Comparison of ENCODE assay signal across 24 mouse cellular contexts in the genomic region with DNA sequence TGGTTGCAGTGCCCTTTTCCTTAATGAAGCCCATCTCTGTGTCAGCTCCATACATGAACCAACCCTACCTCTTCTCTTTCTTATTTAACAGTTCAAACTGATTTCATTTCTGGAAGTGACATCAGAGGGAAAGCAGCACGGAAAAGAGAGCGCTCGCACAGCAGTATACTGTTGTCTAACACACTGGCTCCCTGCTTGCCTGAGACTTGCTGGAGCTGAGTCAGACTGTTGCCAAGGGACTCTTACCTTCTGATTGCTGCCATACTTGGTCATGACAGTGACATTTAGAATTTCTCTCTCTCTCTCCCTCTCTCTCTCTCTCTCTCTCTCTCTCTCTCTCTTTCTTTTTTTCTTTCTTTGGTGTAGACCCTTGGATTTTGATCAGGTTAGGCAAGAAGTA.
"Had no signal": no experiment of that assay in that cellular context is flagged by ENCODE, and none has a peak within 500 bp of the region (broad histone marks: within the 10 kb centered on the region; RNA-seq: fewer than 3 reads in every experiment).

No protein-coding gene starts in this region.

- ATAC-seq: hindbrain, embryonic 16.5 days; inflammation-experienced regulatory T-cells, adult 6 months; intestine, embryonic 15.5 days; intestine, postnatal 0 days had no signal

- DNase-seq: gastrocnemius, adult 2 months; gastrocnemius, postnatal 10 days; gastrocnemius, postnatal 25 days; heart, adult 2 months; heart, postnatal 10 days; heart, postnatal 4 days; kidney, adult 18-20 months; kidney, adult 8-10 months; kidney, postnatal 10 days; kidney, postnatal 25 days; kidney, postnatal 4 days; liver; liver, embryonic 13.5 days had no signal

- H3K27ac ChIP-seq: gastrocnemius, adult 2 months; heart, adult 2 months; hindbrain, embryonic 10.5 days; hindbrain, embryonic 12.5 days; hindbrain, embryonic 14.5 days; intestine, embryonic 15.5 days; left cerebral cortex, adult 2 months; limb, embryonic 10.5 days; limb, embryonic 12.5 days; liver, embryonic 13.5 days; liver, embryonic 15.5 days had no signal

- H3K4me3 ChIP-seq: gastrocnemius, adult 2 months; heart, adult 2 months; hindbrain, embryonic 10.5 days; hindbrain, embryonic 12.5 days; intestine, embryonic 15.5 days; left cerebral cortex, adult 2 months; limb, embryonic 10.5 days; limb, embryonic 12.5 days; liver, embryonic 13.5 days; liver, embryonic 15.5 days had no signal
